Mouse (Mus musculus): ENCODE data around the gene Pilra. TPM values are rescaled to one million over a fixed set of nuclear protein-coding genes. Genes with fewer than 3 reads are reported as not detected.

The Pilra gene
- total RNA-seq, 2 experiments from 2014 or later: 2.4 to 3.9 TPM

GRCm38 (mm10) chr5:137823455-137824045, 12.5 kb downstream of the Pilra start:
- DNase-seq: no peak

DNA sequence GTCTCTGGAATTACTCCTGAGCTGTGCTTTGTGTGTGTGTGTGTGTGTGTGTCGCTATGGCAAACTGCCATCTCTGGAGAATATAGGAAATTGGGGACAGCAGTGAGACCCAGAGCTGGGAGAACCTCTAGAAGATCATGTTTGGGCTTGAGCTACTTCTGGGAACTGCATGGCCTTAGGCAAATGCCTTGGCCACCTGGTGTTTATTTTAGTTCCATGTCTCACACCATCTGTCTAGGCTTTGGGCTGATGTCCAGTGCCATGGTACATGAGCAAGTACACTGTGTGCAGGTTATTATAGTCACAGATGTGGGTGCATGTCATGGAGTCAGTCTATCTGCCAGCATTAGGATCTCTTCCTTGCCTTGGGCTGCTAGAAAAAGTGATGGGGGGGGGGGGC, 13.5 kb downstream of the Pilra start:
- DNase-seq: no peak

DNA sequence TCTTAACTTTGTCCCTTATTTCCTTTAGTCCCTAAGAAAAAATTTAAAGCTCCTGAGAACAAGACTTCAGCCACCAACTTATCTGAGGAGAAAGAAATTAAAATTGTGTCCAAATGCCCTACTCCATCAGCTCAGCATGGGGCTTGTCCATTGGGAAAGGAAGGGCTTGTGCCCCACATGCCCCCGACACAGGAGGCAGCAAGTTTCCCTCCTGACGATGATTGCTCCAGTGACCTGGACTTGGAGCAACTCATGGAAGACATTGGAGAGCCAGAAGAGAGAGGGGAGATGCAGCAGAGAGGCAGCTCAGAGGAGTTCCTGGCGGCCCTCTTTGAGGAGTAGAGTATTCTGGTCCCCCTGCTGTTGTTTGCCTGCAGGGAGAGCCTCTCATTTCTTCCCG, 14.0 kb downstream of the Pilra start:
- no peak for DNase-seq

GRCm38 (mm10) chr5:137817466-137818222, 18.4 kb downstream of the Pilra start:
- DNase-seq: no peak

DNA sequence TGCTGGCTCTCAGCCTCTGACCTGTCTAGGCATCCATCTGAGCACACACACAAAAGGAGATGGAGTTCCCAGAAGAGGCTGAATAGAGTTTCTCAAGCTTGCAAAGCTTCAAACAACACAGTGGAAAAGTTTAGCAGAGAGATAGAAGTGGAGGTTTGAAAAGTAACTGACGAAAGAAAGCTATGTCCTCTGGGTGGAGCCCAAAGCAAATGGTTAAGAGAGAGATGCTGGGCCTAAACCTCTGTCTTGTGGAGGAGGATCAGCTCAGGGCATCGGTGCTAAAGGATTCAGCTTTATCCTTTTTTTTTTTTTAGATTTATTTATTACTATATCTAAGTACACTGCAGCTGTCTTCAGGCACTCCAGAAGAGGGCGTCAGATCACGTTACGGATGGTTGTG, 27.8 kb downstream of the Pilra start:
- no peak for DNase-seq

GRCm38 (mm10) chr5:137806158-137806557, 29.9 kb downstream of the Pilra start:
- DNase-seq: no peak

- DNase-seq: no peak
These were observed 35.2 kb downstream of the Pilra start for GRCm38 (mm10) chr5:137800917-137801316.

GRCm38 (mm10) chr5:137796606-137797005, 39.5 kb downstream of the Pilra start:
- peak; percentile 34 to 46 for DNase-seq

DNA sequence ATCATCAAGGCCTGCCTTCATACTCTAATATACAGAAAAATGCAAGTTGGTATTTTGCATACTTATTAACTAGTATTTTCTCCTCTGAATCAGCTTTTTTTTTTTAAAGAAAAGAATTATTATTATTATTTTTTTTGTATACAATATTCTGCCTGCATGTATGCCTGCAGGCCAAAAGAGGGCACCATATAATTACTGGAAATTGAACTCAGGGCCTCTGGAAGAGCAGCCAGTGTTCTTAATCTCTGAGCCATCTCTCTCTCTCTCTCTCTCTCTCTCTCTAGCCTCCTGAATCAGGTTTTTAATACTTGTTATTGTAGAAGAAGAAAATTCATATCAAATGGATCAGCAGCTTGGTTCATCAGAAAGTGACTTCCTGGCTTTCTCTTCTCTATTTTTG, 44.5 kb downstream of the Pilra start:
- DNase-seq: no peak

DNA sequence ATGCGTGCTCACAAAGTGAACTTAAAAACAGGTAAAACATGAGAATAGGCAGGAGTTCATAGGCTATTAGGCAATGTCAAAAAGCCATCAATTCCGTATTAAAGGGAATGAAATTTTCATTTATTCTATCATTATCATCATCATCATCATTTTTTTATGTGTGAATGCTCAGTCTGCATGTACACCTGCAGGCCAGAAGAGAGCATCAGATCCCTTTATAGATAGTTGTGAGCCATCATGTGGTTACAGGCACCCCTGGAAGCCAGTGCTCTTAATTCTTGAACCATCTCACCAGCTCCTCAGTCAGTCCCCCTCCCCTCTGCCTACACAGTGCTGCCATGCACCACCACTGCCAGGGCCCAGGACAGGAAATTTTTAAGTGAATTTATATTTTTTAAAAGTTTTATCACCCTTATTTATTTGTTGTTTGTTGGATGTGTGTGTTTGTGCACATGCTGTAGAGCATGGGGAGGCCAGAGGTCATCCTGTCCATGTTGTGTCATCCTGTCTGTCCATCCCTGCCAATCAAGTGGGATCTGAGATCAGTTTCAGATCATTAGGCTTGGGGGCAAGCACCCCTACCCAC, 47.0 kb downstream of the Pilra start:
- DNase-seq: no peak

- peak in 1 of 2 experiments; percentile 21 for DNase-seq
These were observed 47.9 kb downstream of the Pilra start for GRCm38 (mm10) chr5:137788171-137788570.

GRCm38 (mm10) chr5:137787151-137787928, 48.7 kb downstream of the Pilra start, which contains the start of the genes Mepce and Zcwpw1:
TSS of gene Mepce (minus strand) at chr5:137787655.
TSS of gene Zcwpw1 (plus strand) at chr5:137787798.
- DNase-seq: peak; percentile 95 to 96

- peak; percentile 98 to 99 for DNase-seq
These were observed 49.8 kb downstream of the Pilra start for GRCm38 (mm10) chr5:137786109-137786942.

DNA sequence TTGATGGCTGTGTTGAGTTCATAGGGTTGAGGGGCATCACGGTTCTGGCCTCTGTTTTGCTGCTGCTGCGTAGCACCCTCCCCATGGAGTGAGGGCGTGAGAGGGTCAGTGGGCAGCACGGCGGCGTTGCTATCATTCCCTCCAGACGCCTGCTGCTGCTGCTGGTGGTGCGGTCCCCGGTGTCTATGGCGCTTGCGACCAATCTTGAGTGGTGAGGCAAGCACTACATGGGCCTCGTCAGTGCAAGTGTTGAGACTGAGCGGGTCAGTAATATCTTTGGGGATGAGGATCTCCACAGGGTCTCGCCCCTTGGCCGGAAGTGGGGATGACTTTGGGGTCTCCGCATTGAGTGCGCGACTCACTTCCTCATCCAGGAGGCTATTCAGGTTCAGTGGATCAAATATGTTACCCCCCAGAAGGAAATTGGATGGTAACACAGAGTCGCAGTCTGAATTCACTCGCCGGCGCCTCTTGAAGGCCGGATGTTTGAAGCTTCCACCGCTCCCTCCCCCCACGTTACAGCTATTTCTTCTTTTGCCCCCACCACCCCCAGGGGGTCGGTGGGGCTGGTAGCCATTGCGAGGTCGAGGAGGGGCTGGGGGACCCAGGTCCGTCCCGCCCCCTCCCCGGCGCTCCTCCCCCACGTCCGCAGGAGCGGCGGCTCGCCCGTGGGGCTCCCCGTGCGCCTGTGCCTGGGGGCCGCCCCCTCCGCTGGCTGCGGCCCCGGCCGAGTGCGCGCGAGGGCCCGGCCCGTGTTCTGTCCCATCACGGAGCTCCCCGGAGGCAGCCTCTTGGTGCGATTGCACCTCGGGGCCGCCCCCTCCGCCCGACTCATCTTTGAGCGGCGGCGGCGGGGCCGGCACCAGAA, 50.7 kb downstream of the Pilra start:
- peak; percentile 62 to 80 for DNase-seq

- DNase-seq: peak; percentile 55 to 60
These were observed 51.5 kb downstream of the Pilra start for GRCm38 (mm10) chr5:137784546-137784945.

DNA sequence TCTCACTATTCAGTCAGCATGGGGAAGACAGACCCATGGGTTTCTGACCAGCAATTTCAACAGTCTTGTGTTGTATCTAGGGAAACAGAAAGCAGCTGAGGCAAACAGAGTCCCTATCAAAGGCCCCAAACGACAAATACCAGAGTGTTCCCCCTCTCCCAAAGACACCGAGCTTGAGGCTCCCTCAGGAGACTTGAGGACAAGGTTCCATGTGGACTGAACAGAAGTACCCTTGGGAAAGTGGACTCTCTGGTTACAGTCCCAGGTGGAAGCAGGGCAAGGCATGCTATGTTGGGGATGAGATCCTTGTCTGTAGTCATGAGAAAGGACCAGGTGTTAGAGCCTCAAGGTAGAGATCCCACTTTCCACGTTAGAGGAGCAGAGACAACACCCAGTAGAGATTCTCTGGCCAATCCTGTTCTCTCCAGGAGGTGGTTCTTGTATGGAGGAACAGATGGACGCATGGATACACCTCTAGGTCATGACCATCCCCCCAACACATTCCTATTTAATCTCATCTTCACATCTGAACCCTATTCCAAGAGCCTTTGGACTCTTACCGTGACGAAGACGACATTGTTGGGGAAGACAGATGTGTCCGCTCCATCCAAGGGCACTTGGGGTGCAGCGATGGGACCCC, 52.1 kb downstream of the Pilra start:
- DNase-seq: no peak

DNA sequence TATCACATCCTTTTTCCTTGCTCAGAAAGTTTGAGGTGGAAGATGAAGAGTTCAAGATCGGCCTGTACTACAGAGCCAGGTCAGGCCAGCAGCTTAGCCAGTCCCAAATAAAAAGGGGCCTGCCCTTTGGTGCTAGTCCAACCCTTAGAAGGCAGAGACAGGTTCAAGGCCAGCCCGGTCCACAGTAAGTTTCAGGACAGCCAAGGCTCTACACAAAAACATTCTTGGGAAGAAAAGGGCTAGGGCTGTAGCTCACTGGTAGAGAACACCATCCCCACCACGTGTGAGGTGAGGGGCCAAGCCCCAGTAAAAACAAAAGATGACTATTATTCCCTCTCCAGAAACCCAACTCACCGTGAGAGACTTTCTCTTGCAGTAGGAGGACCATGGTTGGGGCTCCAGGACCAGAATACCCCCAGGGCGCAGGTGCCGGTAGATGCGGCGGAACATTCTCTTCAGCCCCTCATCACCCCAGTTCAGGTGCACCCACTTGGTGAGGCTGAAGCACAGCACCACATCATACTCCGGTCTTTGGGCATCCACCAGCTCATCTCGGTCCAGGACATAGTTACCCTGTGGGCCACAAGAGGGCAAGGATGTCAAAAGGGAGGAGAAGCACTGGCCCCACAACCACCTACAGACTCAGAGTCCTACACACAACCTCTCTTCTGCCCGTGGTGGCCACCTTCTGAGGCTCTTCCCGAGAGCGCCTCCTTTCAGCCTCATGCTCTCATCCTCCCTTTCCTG, 53.1 kb downstream of the Pilra start:
- peak in 1 of 2 experiments; percentile 24 for DNase-seq

DNA sequence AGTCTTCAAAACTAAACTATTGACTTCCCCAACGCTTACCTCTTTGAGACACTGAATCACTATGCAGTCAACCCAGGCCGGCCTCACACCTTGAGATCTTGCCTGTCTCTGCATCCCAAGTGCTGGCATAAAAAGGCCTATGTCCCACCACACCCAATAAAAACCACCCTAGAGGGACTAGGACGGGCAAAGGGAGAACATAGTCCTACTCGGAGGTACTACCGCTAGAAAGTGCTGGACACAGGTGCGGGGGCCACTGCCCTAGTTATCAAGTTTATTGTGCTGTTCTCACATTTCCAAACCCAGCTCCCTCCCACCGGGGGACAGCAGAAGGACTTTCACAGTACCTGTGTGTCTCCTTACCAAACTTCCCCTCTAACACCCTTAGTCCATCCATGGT, 54.4 kb downstream of the Pilra start:
- no peak for DNase-seq
